8 mouse cellular contexts compared by ENCODE assay signal in genomic region chr5:24110068-24110467, GRCm38 (mm10).
DNase-seq lines count a peak whose midpoint lies in the region; ATAC-seq lines count a peak whose summit lies in the region.

No protein-coding gene starts in this region.

- ATAC-seq in frontal cortex, adult (ENCODE audit: low TSS enrichment), result peak; percentile 35; the same call in 1 of the 2 replicates

- DNase-seq in frontal cortex, postnatal 14 days (ENCODE audit: low spot score in 2 of 2), result no peak
- DNase-seq in retina, postnatal 1 day, result peak; percentile 18
- no peak for DNase-seq in retina, embryonic 14.5 days (ENCODE audit: low spot score)
- DNase-seq in kidney, postnatal 14 days, result peak; percentile 31
- peak; percentile 45 for DNase-seq in thymus, postnatal 4 days
- no peak for DNase-seq in frontal cortex, postnatal 25 days (ENCODE audit: low spot score in 2 of 2)
- no peak for DNase-seq in cerebellum, postnatal 25 days

Comparison
In these comparisons a context has a peak if more than half of its experiments do, and no peak if none do; other contexts are left out.
1. DNase-seq: peak in retina, postnatal 1 day (single experiment), kidney, postnatal 14 days (single experiment) and thymus, postnatal 4 days (single experiment); none in frontal cortex, postnatal 14 days (0 of 2), retina, embryonic 14.5 days (single experiment), frontal cortex, postnatal 25 days (0 of 2) and cerebellum, postnatal 25 days (0 of 2).